Mouse (Mus musculus) bone marrow, adult 2 months (tissue): Measurements from ENCODE around the gene Atxn3.

ENCODE experiments used
- CTCF ChIP-seq: fragments of 200-500 bp; IDR thresholded peaks from 2 replicates; pipeline ENCODE4 v1.5.1; 2011; ENCODE audit warnings: low read length, control low read depth; ENCODE audit not compliant: control insufficient read depth, insufficient read depth
- POLR2A ChIP-seq: fragments of 200-500 bp; IDR thresholded peaks from 2 replicates; pipeline ENCODE4 v1.6.1; 2011; ENCODE audit warnings: low read depth, mild to moderate bottlenecking, control low read depth, low read length, borderline replicate concordance; ENCODE audit not compliant: control insufficient read depth

GRCm38 (mm10) chr12:101893296-101893695 lies 64.8 kb downstream of the Atxn3 start:
- TF ChIP-seq CTCF, result no peak
- TF ChIP-seq POLR2A, result no peak
